ENCODE assay signal across 8 mouse cellular contexts in the genomic region with DNA sequence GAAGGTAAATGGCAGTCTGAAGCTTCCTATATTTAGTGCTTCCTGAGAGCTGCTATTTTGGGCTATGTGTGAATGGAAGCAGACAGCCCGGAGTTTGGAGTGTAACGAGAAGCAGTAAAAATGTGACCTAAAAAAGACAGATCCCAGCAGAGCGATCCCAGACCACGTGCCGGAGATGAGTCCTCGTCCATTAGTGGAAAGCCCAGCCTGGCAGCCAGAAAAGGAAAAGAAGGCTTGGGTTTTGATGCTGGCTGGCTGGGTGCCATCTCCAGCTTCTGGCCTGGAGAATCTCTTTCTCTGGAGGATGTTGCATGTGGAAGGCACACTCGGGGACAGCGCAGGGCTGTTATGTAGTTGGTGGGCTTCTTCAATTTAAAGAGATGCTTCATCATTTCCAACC. TPM values are rescaled to one million over a fixed set of nuclear protein-coding genes. Genes with fewer than 3 reads are reported as not detected.
DNase-seq lines count a peak whose midpoint lies in the region; ATAC-seq lines count a peak whose summit lies in the region.

No protein-coding gene starts in this region.

- no peaks in the 10 kb centered on the region for H3K36me3 ChIP-seq in midbrain, embryonic 15.5 days (replicated peaks)
- no peaks in the 10 kb centered on the region; the same call in 1 of the 2 replicates for H3K36me3 ChIP-seq in midbrain, embryonic 16.5 days (ENCODE audit: control insufficient read depth, insufficient read depth, low read length)
- H3K36me3 ChIP-seq in liver, embryonic 12.5 days, result no peaks in the 10 kb centered on the region

- WGBS in midbrain, embryonic 15.5 days, result 62% methylated on average over 8 of the region's 8 CpGs
- WGBS in midbrain, embryonic 16.5 days, result 67% methylated on average over 8 of the region's 8 CpGs
- WGBS in liver, embryonic 12.5 days (ENCODE audit: insufficient replicate concordance), result 66% methylated on average over 8 of the region's 8 CpGs

- ATAC-seq in midbrain, embryonic 15.5 days (replicated peaks), result no peak
- no peak for ATAC-seq in midbrain, embryonic 16.5 days
- no peak for ATAC-seq in liver, embryonic 12.5 days

- no peaks in the 10 kb centered on the region for H3K4me1 ChIP-seq in midbrain, embryonic 15.5 days
- no peaks in the 10 kb centered on the region for H3K4me1 ChIP-seq in midbrain, embryonic 16.5 days (ENCODE audit: control insufficient read depth, insufficient read depth, low read length)
- no peaks in the 10 kb centered on the region for H3K4me1 ChIP-seq in liver, embryonic 12.5 days

- no peaks in the 10 kb centered on the region for H3K27me3 ChIP-seq in midbrain, embryonic 15.5 days (replicated peaks)
- no peaks in the 10 kb centered on the region for H3K27me3 ChIP-seq in midbrain, embryonic 16.5 days (ENCODE audit: control insufficient read depth, insufficient read depth, low read depth, low read length)
- no peaks in the 10 kb centered on the region for H3K27me3 ChIP-seq in liver, embryonic 12.5 days (replicated peaks)

- intact Hi-C loops in heart, postnatal 10 days (cut with DNase I), result no loop called here
- intact Hi-C loops in left cerebral cortex, postnatal 4 days (cut with DNase I), result no loop called here

- no peak overlapping the region for H3K9ac ChIP-seq in midbrain, embryonic 15.5 days
- H3K9ac ChIP-seq in midbrain, embryonic 16.5 days (ENCODE audit: low read depth, low read length), result no peak overlapping the region
- H3K9ac ChIP-seq in liver, embryonic 12.5 days, result no peak overlapping the region

- H3K27ac ChIP-seq in midbrain, embryonic 15.5 days, result 0 out of 2 replicates have a peak overlapping the region, but pooled peaks have one; percentile 11
- no peak overlapping the region for H3K27ac ChIP-seq in midbrain, embryonic 16.5 days (ENCODE audit: low read length)
- H3K27ac ChIP-seq in liver, embryonic 12.5 days, result no peak overlapping the region

- DNase-seq in cerebellum, postnatal 4 days (ENCODE audit: low spot score in 2 of 2), result peak; percentile 32 to 68
- DNase-seq in heart, postnatal 10 days, result peak; percentile 60 to 61
- DNase-seq in left cerebral cortex, postnatal 4 days, result peak; percentile 85
- DNase-seq in embryo, embryonic 9.5 days (ENCODE audit: extremely low spot score), result no peak
- no peak for DNase-seq in B cell, adult 2 months

- no peak overlapping the region for H3K4me2 ChIP-seq in midbrain, embryonic 15.5 days
- H3K4me2 ChIP-seq in midbrain, embryonic 16.5 days (ENCODE audit: low read length), result no peak overlapping the region
- H3K4me2 ChIP-seq in liver, embryonic 12.5 days, result no peak overlapping the region

- no peak overlapping the region for H3K4me3 ChIP-seq in midbrain, embryonic 15.5 days
- no peak overlapping the region for H3K4me3 ChIP-seq in midbrain, embryonic 16.5 days (ENCODE audit: low read depth, low read length)
- H3K4me3 ChIP-seq in liver, embryonic 12.5 days, result no peak overlapping the region

- H3K9me3 ChIP-seq in midbrain, embryonic 15.5 days, result no peaks in the 10 kb centered on the region
- H3K9me3 ChIP-seq in midbrain, embryonic 16.5 days (replicated peaks; ENCODE audit: control insufficient read depth, low read length, poor library complexity, severe bottlenecking), result no peaks in the 10 kb centered on the region
- H3K9me3 ChIP-seq in liver, embryonic 12.5 days (replicated peaks), result no peaks in the 10 kb centered on the region

RNA-seq across cellular contexts. Expression of gene Diras2, which starts 29.4 kb away (rescaled TPM):
- 5.2 and 5.7 TPM in 2 replicates for polyA plus RNA-seq in midbrain, embryonic 15.5 days (2015; fragmentation: Nextera tagmentation; extraction: Ambion mirVana)
- 6.6 and 7.6 TPM in 2 replicates for polyA plus RNA-seq in midbrain, embryonic 16.5 days (2015; fragmentation: Nextera tagmentation; extraction: Ambion mirVana)
- total RNA-seq in heart, postnatal 10 days (2021), result 1 to 10 TPM in 1 of 2 experiments, under 1 TPM in 1; 0.79 to 1.4 TPM
- 10 to 100 TPM; 77.9 to 80.1 TPM for total RNA-seq in left cerebral cortex, postnatal 4 days (2021)
- 0.10 and 0.12 TPM in 2 replicates for polyA plus RNA-seq in liver, embryonic 12.5 days (2016; fragmentation: Nextera tagmentation; extraction: Ambion mirVana)

Comparison
In these comparisons a context has a peak if more than half of its experiments do, and no peak if none do; other contexts are left out.
1. DNase-seq: peak in cerebellum, postnatal 4 days (2 of 2), heart, postnatal 10 days (2 of 2) and left cerebral cortex, postnatal 4 days (single experiment); none in embryo, embryonic 9.5 days (single experiment) and B cell, adult 2 months (0 of 2).